Mouse (Mus musculus): ENCODE measurements at regions not wholly inside any gene's neighbourhood (a gene's known extent, or its start where the extent isn't known, plus 50 kb on each side); places are given as distances from the start of the nearest gene placed in this dataset.

- no peak for TF ChIP-seq CTCF (IDR thresholded peaks at IDR 0.05)
- TF ChIP-seq EP300 (IDR thresholded peaks at IDR 0.05; ENCODE audit: insufficient read depth, low read depth, low read length) = no peak
- TF ChIP-seq POLR2A (IDR thresholded peaks at IDR 0.05; ENCODE audit: insufficient read depth, low read depth, low read length) = no peak
Measured at GRCm38 (mm10) chr6:140339731-140340130, 84.1 kb upstream of the Plekha5 start.

All from heart, adult 2 months (tissue).